Mouse (Mus musculus): ENCODE data around the gene AI481877. TPM values are rescaled to one million over a fixed set of nuclear protein-coding genes. Genes with fewer than 3 reads are reported as not detected.

The AI481877 gene
- polyA plus RNA-seq, 2 experiments: not detected

GRCm38 (mm10) chr4:59000614-59001013 lies 138.2 kb downstream of the AI481877 start:
- H3K36me3 ChIP-seq (replicated peaks; ENCODE audit: control insufficient read depth, insufficient read depth, low read depth): no peaks in the 10 kb centered on the region
- no peak overlapping the region for H3K9ac ChIP-seq (replicated peaks)
- peaks cover 10 to 13% of the 10 kb centered on the region in 2 experiments for H3K4me1 ChIP-seq (replicated peaks; ENCODE audit: control insufficient read depth in 2 of 2, insufficient read depth in 2 of 2, low read length in 1 of 2)
- no peaks in the 10 kb centered on the region for H3K9me3 ChIP-seq (ENCODE audit: control insufficient read depth, low read length)
- no peak overlapping the region for H3K4me3 ChIP-seq (ENCODE audit: insufficient read depth in 1 of 2, low read depth in 2 of 2, low read length in 2 of 2)
- DNase-seq (ENCODE audit: low read depth in 3 of 3, low spot score in 3 of 3): peak; percentile 39 to 56 (median 52)
- no peak overlapping the region for H3K4me2 ChIP-seq (ENCODE audit: low read depth)
- 0% methylated on average over 2 of the region's 2 CpGs for WGBS (ENCODE audit: insufficient replicate concordance)
- H3K27me3 ChIP-seq (ENCODE audit: control insufficient read depth, insufficient read depth, low read length): no peaks in the 10 kb centered on the region
- ATAC-seq (ENCODE audit: insufficient read depth): no peak
- no peak overlapping the region for H3K27ac ChIP-seq
- TF ChIP-seq EP300 (IDR thresholded peaks at IDR 0.05; ENCODE audit: low read depth): no peak
- peak; percentile 68 for TF ChIP-seq CTCF (IDR thresholded peaks at IDR 0.05; ENCODE audit: low read depth)

DNA sequence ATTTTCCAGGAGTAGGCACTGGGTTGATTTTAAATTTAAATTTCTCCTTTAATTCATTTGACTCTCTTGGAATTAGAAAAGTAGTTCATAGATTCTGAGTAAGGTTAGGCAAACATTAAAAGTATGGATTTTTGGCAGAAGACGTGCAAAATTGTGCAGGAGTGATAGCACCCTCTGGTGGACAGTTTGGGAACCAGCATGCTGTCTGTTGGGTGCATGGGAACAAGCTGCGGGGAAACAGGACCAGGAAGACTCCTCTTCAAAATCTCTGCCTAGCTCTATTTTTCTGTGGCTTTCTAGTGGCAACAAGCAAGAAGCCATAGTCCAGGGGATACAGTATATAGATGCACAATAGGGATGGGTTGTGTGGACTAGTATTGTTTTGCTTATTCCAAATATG lies 139.1 kb downstream of the AI481877 start:
- no peak overlapping the region for H3K4me2 ChIP-seq (ENCODE audit: low read depth)
- H3K4me3 ChIP-seq (ENCODE audit: insufficient read depth in 1 of 2, low read depth in 2 of 2, low read length in 2 of 2): no peak overlapping the region
- peaks cover 13 to 17% of the 10 kb centered on the region in 2 experiments for H3K4me1 ChIP-seq (replicated peaks; ENCODE audit: control insufficient read depth in 2 of 2, insufficient read depth in 2 of 2, low read length in 1 of 2)
- 3% methylated on average over 2 of the region's 2 CpGs for WGBS (ENCODE audit: insufficient replicate concordance)
- H3K27ac ChIP-seq: no peak overlapping the region
- H3K9ac ChIP-seq (replicated peaks): no peak overlapping the region
- ATAC-seq (ENCODE audit: insufficient read depth) (no peak), DNase-seq (ENCODE audit: low read depth in 3 of 3, low spot score in 3 of 3) (peak; percentile 55 to 59 (median 55))
- no peaks in the 10 kb centered on the region for H3K9me3 ChIP-seq (ENCODE audit: control insufficient read depth, low read length)
- H3K36me3 ChIP-seq (replicated peaks; ENCODE audit: control insufficient read depth, insufficient read depth, low read depth): no peaks in the 10 kb centered on the region
- H3K27me3 ChIP-seq (ENCODE audit: control insufficient read depth, insufficient read depth, low read length): no peaks in the 10 kb centered on the region
- TF ChIP-seq EP300 (IDR thresholded peaks at IDR 0.05; ENCODE audit: low read depth) (no peak), CTCF (IDR thresholded peaks at IDR 0.05; ENCODE audit: low read depth) (peak; percentile 92)

DNA sequence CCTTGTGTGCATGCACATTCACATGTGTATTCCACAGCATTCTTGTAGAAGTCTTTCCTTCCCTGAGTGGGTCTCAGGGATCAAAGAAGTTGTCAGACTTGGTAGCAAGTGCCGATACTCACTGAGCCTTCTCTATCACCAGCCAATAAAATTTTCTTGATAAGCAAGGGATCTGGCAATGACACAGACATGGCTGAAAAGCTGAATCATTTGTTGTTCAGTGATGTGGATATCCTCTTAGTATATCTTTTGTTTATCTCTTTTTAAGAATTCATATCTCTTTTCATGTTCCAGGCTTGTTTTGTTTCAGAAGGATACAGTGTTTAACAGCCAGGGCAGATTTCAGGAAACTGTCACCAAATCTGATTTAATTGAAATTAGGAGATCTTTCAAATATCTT lies 140.1 kb downstream of the AI481877 start:
- no peak overlapping the region for H3K27ac ChIP-seq

DNA sequence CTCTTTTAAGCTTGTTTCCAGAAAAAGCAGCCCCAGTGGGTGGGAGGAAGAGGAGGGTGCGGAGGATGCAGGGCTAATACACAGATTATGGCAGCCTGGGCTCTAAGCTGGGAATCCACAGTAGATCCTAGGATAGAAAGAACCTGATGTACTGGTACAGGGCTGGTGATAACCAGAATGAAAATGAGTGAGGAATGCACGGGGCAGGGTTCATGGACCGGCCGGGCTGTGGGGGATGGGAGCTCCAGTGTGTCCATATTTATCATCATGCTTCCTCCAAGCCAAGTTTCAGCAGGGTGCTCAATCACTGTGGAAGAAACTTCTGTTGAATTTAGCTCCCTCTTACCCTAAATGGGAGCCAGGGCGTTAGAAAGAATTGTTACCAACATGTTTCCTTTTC lies 141.7 kb downstream of the AI481877 start:
- TF ChIP-seq CTCF (IDR thresholded peaks at IDR 0.05; ENCODE audit: low read depth) (no peak), EP300 (IDR thresholded peaks at IDR 0.05; ENCODE audit: low read depth) (no peak)
- no peak overlapping the region for H3K27ac ChIP-seq
- H3K36me3 ChIP-seq (replicated peaks; ENCODE audit: control insufficient read depth, insufficient read depth, low read depth): no peaks in the 10 kb centered on the region
- H3K4me1 ChIP-seq (replicated peaks; ENCODE audit: control insufficient read depth in 2 of 2, insufficient read depth in 2 of 2, low read length in 1 of 2): peaks cover 14 to 22% of the 10 kb centered on the region in 2 experiments
- H3K27me3 ChIP-seq (ENCODE audit: control insufficient read depth, insufficient read depth, low read length): no peaks in the 10 kb centered on the region
- no peak overlapping the region for H3K4me2 ChIP-seq (ENCODE audit: low read depth)
- no peak overlapping the region for H3K4me3 ChIP-seq (ENCODE audit: insufficient read depth in 1 of 2, low read depth in 2 of 2, low read length in 2 of 2)
- 66% methylated on average over 5 of the region's 5 CpGs for WGBS (ENCODE audit: insufficient replicate concordance)
- no peak overlapping the region for H3K9ac ChIP-seq (replicated peaks)
- no peaks in the 10 kb centered on the region for H3K9me3 ChIP-seq (ENCODE audit: control insufficient read depth, low read length)
- ATAC-seq (ENCODE audit: insufficient read depth) (no peak), DNase-seq (ENCODE audit: low read depth in 3 of 3, low spot score in 3 of 3) (no peak)

More for the DNA sequence above, 140.1 kb downstream of the AI481877 start:
- Histone ChIP-seq H3K4me1 (replicated peaks; ENCODE audit: control insufficient read depth in 2 of 2, insufficient read depth in 2 of 2, low read length in 1 of 2) (peaks cover 4 to 12% of the 10 kb centered on the region in 2 experiments; a peak in 3 of 4 replicates), H3K4me2 (ENCODE audit: low read depth) (no peak overlapping the region), H3K27me3 (ENCODE audit: control insufficient read depth, insufficient read depth, low read length) (no peaks in the 10 kb centered on the region), H3K4me3 (ENCODE audit: insufficient read depth in 1 of 2, low read depth in 2 of 2, low read length in 2 of 2) (no peak overlapping the region), H3K9ac (replicated peaks) (no peak overlapping the region), H3K9me3 (ENCODE audit: control insufficient read depth, low read length) (no peaks in the 10 kb centered on the region), H3K36me3 (replicated peaks; ENCODE audit: control insufficient read depth, insufficient read depth, low read depth) (no peaks in the 10 kb centered on the region)
- 29% methylated on average over 1 of the region's 1 CpGs for WGBS (ENCODE audit: insufficient replicate concordance)
- TF ChIP-seq EP300 (IDR thresholded peaks at IDR 0.05; ENCODE audit: low read depth) (no peak), CTCF (IDR thresholded peaks at IDR 0.05; ENCODE audit: low read depth) (no peak)
- DNase-seq (ENCODE audit: low read depth in 3 of 3, low spot score in 3 of 3) (no peak), ATAC-seq (ENCODE audit: insufficient read depth) (no peak)

DNA sequence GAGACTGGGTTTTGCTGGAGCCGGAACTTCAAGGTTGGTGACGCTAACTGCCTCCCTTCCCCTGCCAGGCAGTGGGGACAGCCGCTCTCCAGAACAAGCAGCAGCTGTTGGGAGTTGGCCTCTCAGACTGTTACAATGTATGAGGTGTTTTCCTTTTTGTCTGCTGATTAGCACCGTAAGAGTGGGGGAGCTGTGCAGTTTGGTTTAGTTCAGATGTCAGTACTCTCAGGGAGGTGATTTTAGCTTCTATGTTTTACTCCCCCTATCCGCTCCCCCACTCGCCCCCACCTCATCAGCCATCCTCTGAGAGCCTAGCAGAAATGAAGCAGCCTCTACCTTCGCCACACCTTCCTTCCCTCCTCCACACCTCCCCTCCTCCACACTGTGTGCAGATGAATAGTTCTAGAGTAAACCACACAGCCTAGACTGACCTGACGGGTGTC lies 143.5 kb downstream of the AI481877 start:
- no peaks in the 10 kb centered on the region for H3K36me3 ChIP-seq (replicated peaks; ENCODE audit: control insufficient read depth, insufficient read depth, low read depth)
- 43% methylated on average over 8 of the region's 8 CpGs for WGBS (ENCODE audit: insufficient replicate concordance)
- H3K27me3 ChIP-seq (ENCODE audit: control insufficient read depth, insufficient read depth, low read length): no peaks in the 10 kb centered on the region
- no peak overlapping the region for H3K4me3 ChIP-seq (ENCODE audit: insufficient read depth in 1 of 2, low read depth in 2 of 2, low read length in 2 of 2)
- H3K27ac ChIP-seq: no peak overlapping the region
- ATAC-seq (ENCODE audit: insufficient read depth): no peak
- H3K9ac ChIP-seq (replicated peaks): no peak overlapping the region
- no peak overlapping the region for H3K4me2 ChIP-seq (ENCODE audit: low read depth)
- TF ChIP-seq EP300 (IDR thresholded peaks at IDR 0.05; ENCODE audit: low read depth) (no peak), CTCF (IDR thresholded peaks at IDR 0.05; ENCODE audit: low read depth) (no peak)
- no peaks in the 10 kb centered on the region for H3K9me3 ChIP-seq (ENCODE audit: control insufficient read depth, low read length)
- DNase-seq (ENCODE audit: low read depth in 3 of 3, low spot score in 3 of 3): no peak
- H3K4me1 ChIP-seq (replicated peaks; ENCODE audit: control insufficient read depth in 2 of 2, insufficient read depth in 2 of 2, low read length in 1 of 2): peaks cover 24 to 37% of the 10 kb centered on the region in 2 experiments

Data from liver, embryonic 14.5 days (tissue).